Mouse (Mus musculus) heart, embryonic 14.5 days (tissue): ENCODE data around the gene Cd164l2. TPM values are rescaled to one million over a fixed set of nuclear protein-coding genes. Genes with fewer than 3 reads are reported as not detected.

Experiments
- ATAC-seq: fragments of 200-750 bp; cut with Nextera tagmentation; 2 replicates; pipeline ENCODE4 v1.8.0; 2017; ENCODE audit warnings: low read depth, moderate TSS enrichment; ENCODE audit not compliant: insufficient number of reproducible peaks, insufficient read depth, low FRiP score
- H3K27ac ChIP-seq, 2 experiments: fragments of 200-500 bp in 1 of 2; fragments of 300-500 bp in 1 of 2; sonication (generic) in 1 of 2; replicated peaks in 1 of 2; 2 replicates each; pipeline ENCODE4 v1.5.1; 2012 to 2014; ENCODE audit warnings: low read depth in 2 of 2, low read length in 2 of 2, control low read depth in 1 of 2, mild to moderate bottlenecking in 1 of 2, mixed read lengths in 1 of 2; ENCODE audit not compliant: control insufficient read depth in 1 of 2, insufficient read depth in 1 of 2
- H3K27me3 ChIP-seq: fragments of 300-500 bp; sonication (generic); 2 replicates; pipeline ENCODE4 v1.6.1; 2014; ENCODE audit warnings: mild to moderate bottlenecking, low read length, control low read depth; ENCODE audit not compliant: control insufficient read depth, insufficient read depth
- H3K36me3 ChIP-seq: fragments of 300-500 bp; sonication (generic); 2 replicates; pipeline ENCODE4 v1.6.1; 2014; ENCODE audit warnings: mild to moderate bottlenecking, control low read depth, low read length, mixed read lengths; ENCODE audit not compliant: control insufficient read depth, insufficient read depth
- H3K4me1 ChIP-seq, 2 experiments: fragments of 200-500 bp in 1 of 2; fragments of 300-500 bp in 1 of 2; sonication (generic) in 1 of 2; 2 replicates each; pipeline ENCODE4 v1.6.1; 2012 to 2014; ENCODE audit warnings: low read length in 2 of 2, control low read depth in 1 of 2, mixed read lengths in 1 of 2; ENCODE audit not compliant: control insufficient read depth in 2 of 2, insufficient read depth in 2 of 2
- H3K4me2 ChIP-seq: fragments of 300-500 bp; sonication (generic); 2 replicates; pipeline ENCODE4 v1.6.1; 2014; ENCODE audit warnings: mild to moderate bottlenecking, low read length
- H3K4me3 ChIP-seq, 2 experiments: fragments of 200-500 bp in 1 of 2; fragments of 300-500 bp in 1 of 2; sonication (generic) in 1 of 2; 2 replicates each; pipeline ENCODE4 v1.5.1; 2012 to 2014; ENCODE audit warnings: low read length in 2 of 2, mild to moderate bottlenecking in 2 of 2, control low read depth in 1 of 2, low read depth in 1 of 2, moderate library complexity in 1 of 2; ENCODE audit not compliant: control insufficient read depth in 1 of 2, insufficient read depth in 1 of 2
- H3K9ac ChIP-seq: fragments of 300-500 bp; sonication (generic); 2 replicates; pipeline ENCODE4 v1.6.1; 2014; ENCODE audit warnings: mild to moderate bottlenecking, low read length
- H3K9me3 ChIP-seq: fragments of 300-500 bp; sonication (generic); 2 replicates; pipeline ENCODE4 v1.6.1; 2016; ENCODE audit warnings: low read length, control low read depth; ENCODE audit not compliant: control insufficient read depth
- WGBS: fragments of 180-500 bp; shearing (Covaris S2); extraction: QIAGEN DNeasy Blood & Tissue Kit; methylation state at CpG from one replicate; pipeline ENCODE4 v1.1.7; 2014; 5-methylcytosine and 5-hydroxymethylcytosine counted together
- polyA plus RNA-seq: library from polyadenylated mRNA; unstranded; fragments of >200 nt; fragmentation: Nextera tagmentation; extraction: Ambion mirVana; gene quantifications from 2 replicates; pipeline ENCODE4 v1.2.1, GENCODE M21; 2014

Cd164l2 gene
- polyA plus RNA-seq, 1 experiment from 2014 or later, result 0.82 TPM

- Histone ChIP-seq H3K27ac (peak overlapping the region; percentile 62 to 63), H3K4me3 (no peak overlapping the region), H3K9me3 (no peaks in the 10 kb centered on the region), H3K4me2 (peak overlapping the region; percentile 19; the same call in 1 of the 2 replicates), H3K9ac (no peak overlapping the region), H3K4me1 (peaks cover 26 to 71% of the 10 kb centered on the region in 2 experiments), H3K27me3 (no peaks in the 10 kb centered on the region), H3K36me3 (peaks cover 22% of the 10 kb centered on the region)
- no peak for ATAC-seq
- 27% methylated on average over 4 of the region's 4 CpGs for WGBS
Observed at GRCm38 (mm10) chr4:133174361-133174760, 37.6 kb upstream of the Cd164l2 start.

GRCm38 (mm10) chr4:133175274-133175673 is 36.7 kb upstream of the Cd164l2 start:
- 65% methylated on average over 7 of the region's 7 CpGs for WGBS
- H3K27ac ChIP-seq, result peak overlapping the region in 1 of 2 experiments; percentile 80; a peak in 2 of 4 replicates

GRCm38 (mm10) chr4:133175998-133176760 is 35.8 kb upstream of the Cd164l2 start:
- Histone ChIP-seq H3K36me3 (peaks cover 33% of the 10 kb centered on the region), H3K4me2 (peak overlapping the region; percentile 42), H3K9ac (peak overlapping the region; percentile 14; the same call in 1 of the 2 replicates), H3K27me3 (no peaks in the 10 kb centered on the region), H3K27ac (peak overlapping the region; percentile 70 to 80), H3K4me3 (no peak overlapping the region), H3K4me1 (peaks cover 19 to 53% of the 10 kb centered on the region in 2 experiments), H3K9me3 (no peaks in the 10 kb centered on the region)
- ATAC-seq, result peak; percentile 54; the same call in 1 of the 2 replicates
- WGBS, result 31% methylated on average over 14 of the region's 14 CpGs

More at GRCm38 (mm10) chr4:133175274-133175673, 36.7 kb upstream of the Cd164l2 start:
- Histone ChIP-seq H3K27me3 (no peaks in the 10 kb centered on the region), H3K36me3 (peaks cover 28% of the 10 kb centered on the region), H3K9ac (0 out of 2 replicates have a peak overlapping the region, but pooled peaks have one; percentile 19), H3K9me3 (no peaks in the 10 kb centered on the region), H3K4me2 (no peak overlapping the region), H3K4me1 (peaks cover 22 to 61% of the 10 kb centered on the region in 2 experiments), H3K4me3 (no peak overlapping the region)
- ATAC-seq, result no peak

GRCm38 (mm10) chr4:133176761-133177403 is 35.0 kb upstream of the Cd164l2 start:
- Histone ChIP-seq H3K9ac (0 out of 2 replicates have a peak overlapping the region, but pooled peaks have one; percentile 42), H3K36me3 (peaks cover 39% of the 10 kb centered on the region), H3K9me3 (no peaks in the 10 kb centered on the region), H3K27ac (peak overlapping the region; percentile 70 to 80), H3K4me2 (peak overlapping the region; percentile 42), H3K4me3 (no peak overlapping the region), H3K27me3 (no peaks in the 10 kb centered on the region), H3K4me1 (peaks cover 19 to 51% of the 10 kb centered on the region in 2 experiments)
- 64% methylated on average over 18 of the region's 18 CpGs for WGBS
- ATAC-seq, result no peak

- H3K27me3 ChIP-seq, result no peaks in the 10 kb centered on the region
- H3K36me3 ChIP-seq, result peaks cover 42% of the 10 kb centered on the region
- H3K27ac ChIP-seq, result no peak overlapping the region
- 75% methylated on average over 5 of the region's 5 CpGs for WGBS
- no peak for ATAC-seq
- no peak overlapping the region for H3K4me3 ChIP-seq
- no peaks in the 10 kb centered on the region for H3K9me3 ChIP-seq
- peaks cover 22 to 49% of the 10 kb centered on the region in 2 experiments for H3K4me1 ChIP-seq
- no peak overlapping the region for H3K9ac ChIP-seq
- no peak overlapping the region for H3K4me2 ChIP-seq
Observed at GRCm38 (mm10) chr4:133178305-133178704, 33.6 kb upstream of the Cd164l2 start.

- no peak for ATAC-seq
- H3K4me3 ChIP-seq, result no peak overlapping the region
- no peak overlapping the region for H3K27ac ChIP-seq
- H3K4me1 ChIP-seq, result peaks cover 29 to 55% of the 10 kb centered on the region in 2 experiments
- H3K36me3 ChIP-seq, result peaks cover 42% of the 10 kb centered on the region
- no peak overlapping the region for H3K4me2 ChIP-seq
- H3K9me3 ChIP-seq, result no peaks in the 10 kb centered on the region
- no peaks in the 10 kb centered on the region for H3K27me3 ChIP-seq
- H3K9ac ChIP-seq, result no peak overlapping the region
- WGBS, result 87% methylated on average over 7 of the region's 7 CpGs
Observed at GRCm38 (mm10) chr4:133179258-133179657, 32.7 kb upstream of the Cd164l2 start.

- peaks cover 60% of the 10 kb centered on the region for H3K36me3 ChIP-seq
- no peaks in the 10 kb centered on the region for H3K9me3 ChIP-seq
- no peak overlapping the region for H3K4me2 ChIP-seq
- H3K9ac ChIP-seq, result peak overlapping the region; percentile 17; the same call in 1 of the 2 replicates
- WGBS, result 74% methylated on average over 8 of the region's 8 CpGs
- peaks cover 27 to 45% of the 10 kb centered on the region in 2 experiments for H3K4me1 ChIP-seq
- no peak for ATAC-seq
- peak overlapping the region; percentile 37 to 78; a peak in 2 of 4 replicates for H3K27ac ChIP-seq
- no peak overlapping the region for H3K4me3 ChIP-seq
- no peaks in the 10 kb centered on the region for H3K27me3 ChIP-seq
Observed at GRCm38 (mm10) chr4:133182439-133183033, 29.4 kb upstream of the Cd164l2 start.
